Mouse (Mus musculus): Measurements from ENCODE around the gene Mmp10. TPM values are rescaled to one million over a fixed set of nuclear protein-coding genes. Genes with fewer than 3 reads are reported as not detected.

Gene Mmp10
- not detected in 2 replicates for polyA plus RNA-seq (2015; fragmentation: Nextera tagmentation; extraction: Ambion mirVana)

- Histone ChIP-seq H3K4me3 (replicated peaks) (no peak within 1 kb of the TSS), H3K36me3 (replicated peaks) (no peaks in the 10 kb centered on the region), H3K27ac (replicated peaks) (no peak within 1 kb of the TSS), H3K4me1 (replicated peaks) (no peaks in the 10 kb centered on the region), H3K9me3 (replicated peaks) (no peaks in the 10 kb centered on the region), H3K9ac (no peak within 1 kb of the TSS), H3K27me3 (no peaks in the 10 kb centered on the region), H3K4me2 (no peak within 1 kb of the TSS)
- 69% methylated on average over 3 of the region's 3 CpGs for WGBS (ENCODE audit: insufficient replicate concordance)
- no peak for ATAC-seq (ENCODE audit: insufficient read depth)
These were observed at the start of gene Mmp10 for GRCm38 (mm10) chr9:7502051-7502450. TSS of gene Mmp10 (plus strand) at chr9:7502352.

- H3K4me1 ChIP-seq (replicated peaks) = no peaks in the 10 kb centered on the region
- H3K36me3 ChIP-seq (replicated peaks) = no peaks in the 10 kb centered on the region
- no peak overlapping the region for H3K27ac ChIP-seq (replicated peaks)
- H3K4me2 ChIP-seq = no peak overlapping the region
- H3K9me3 ChIP-seq (replicated peaks) = no peaks in the 10 kb centered on the region
- no peak overlapping the region for H3K9ac ChIP-seq
- no peak for ATAC-seq (ENCODE audit: insufficient read depth)
- H3K4me3 ChIP-seq (replicated peaks) = no peak overlapping the region
- 56% methylated on average over 2 of the region's 2 CpGs for WGBS (ENCODE audit: insufficient replicate concordance)
- no peaks in the 10 kb centered on the region for H3K27me3 ChIP-seq
These were observed 48.9 kb upstream of the Mmp10 start for GRCm38 (mm10) chr9:7453302-7453701.

GRCm38 (mm10) chr9:7470262-7470661, 31.9 kb upstream of the Mmp10 start:
- no peak overlapping the region for H3K27ac ChIP-seq (replicated peaks)
- no peak overlapping the region for H3K4me3 ChIP-seq (replicated peaks)
- 84% methylated on average over 1 of the region's 1 CpGs for WGBS (ENCODE audit: insufficient replicate concordance)
- no peaks in the 10 kb centered on the region for H3K36me3 ChIP-seq (replicated peaks)
- no peaks in the 10 kb centered on the region for H3K4me1 ChIP-seq (replicated peaks)
- no peak overlapping the region for H3K4me2 ChIP-seq
- no peak overlapping the region for H3K9ac ChIP-seq
- no peak for ATAC-seq (ENCODE audit: insufficient read depth)
- H3K27me3 ChIP-seq = no peaks in the 10 kb centered on the region
- no peaks in the 10 kb centered on the region for H3K9me3 ChIP-seq (replicated peaks)

GRCm38 (mm10) chr9:7483684-7484394, 18.3 kb upstream of the Mmp10 start:
- H3K4me1 ChIP-seq (replicated peaks) = no peaks in the 10 kb centered on the region
- WGBS (ENCODE audit: insufficient replicate concordance) = 44% methylated on average over 5 of the region's 5 CpGs
- no peak for ATAC-seq (ENCODE audit: insufficient read depth)
- H3K4me2 ChIP-seq = no peak overlapping the region
- H3K27me3 ChIP-seq = no peaks in the 10 kb centered on the region
- no peaks in the 10 kb centered on the region for H3K36me3 ChIP-seq (replicated peaks)
- no peak overlapping the region for H3K9ac ChIP-seq
- no peaks in the 10 kb centered on the region for H3K9me3 ChIP-seq (replicated peaks)
- H3K27ac ChIP-seq (replicated peaks) = no peak overlapping the region
- no peak overlapping the region for H3K4me3 ChIP-seq (replicated peaks)

GRCm38 (mm10) chr9:7501138-7501537, 1.0 kb upstream of the Mmp10 start:
- no peak for ATAC-seq (ENCODE audit: insufficient read depth)
- no peak overlapping the region for H3K4me3 ChIP-seq (replicated peaks)

GRCm38 (mm10) chr9:7507321-7507876, 5.2 kb downstream of the Mmp10 start:
- Histone ChIP-seq H3K9me3 (replicated peaks) (no peaks in the 10 kb centered on the region), H3K9ac (no peak overlapping the region), H3K4me2 (no peak overlapping the region), H3K27ac (replicated peaks) (no peak overlapping the region), H3K4me1 (replicated peaks) (no peaks in the 10 kb centered on the region), H3K36me3 (replicated peaks) (no peaks in the 10 kb centered on the region), H3K27me3 (no peaks in the 10 kb centered on the region), H3K4me3 (replicated peaks) (no peak overlapping the region)
- 42% methylated on average over 7 of the region's 7 CpGs for WGBS (ENCODE audit: insufficient replicate concordance)
- ATAC-seq (ENCODE audit: insufficient read depth) = no peak

More at GRCm38 (mm10) chr9:7501138-7501537, 1.0 kb upstream of the Mmp10 start:
- H3K4me1 ChIP-seq (replicated peaks) = no peaks in the 10 kb centered on the region
- 50% methylated on average over 3 of the region's 3 CpGs for WGBS (ENCODE audit: insufficient replicate concordance)
- no peaks in the 10 kb centered on the region for H3K36me3 ChIP-seq (replicated peaks)
- no peak overlapping the region for H3K4me2 ChIP-seq
- H3K9ac ChIP-seq = no peak overlapping the region
- no peak overlapping the region for H3K27ac ChIP-seq (replicated peaks)
- no peaks in the 10 kb centered on the region for H3K27me3 ChIP-seq
- no peaks in the 10 kb centered on the region for H3K9me3 ChIP-seq (replicated peaks)

GRCm38 (mm10) chr9:7509619-7510233, 7.6 kb downstream of the Mmp10 start:
- Histone ChIP-seq H3K4me2 (no peak overlapping the region), H3K27ac (replicated peaks) (no peak overlapping the region), H3K9ac (no peak overlapping the region), H3K36me3 (replicated peaks) (no peaks in the 10 kb centered on the region), H3K27me3 (no peaks in the 10 kb centered on the region), H3K4me3 (replicated peaks) (no peak overlapping the region), H3K4me1 (replicated peaks) (no peaks in the 10 kb centered on the region), H3K9me3 (replicated peaks) (no peaks in the 10 kb centered on the region)
- 70% methylated on average over 10 of the region's 10 CpGs for WGBS (ENCODE audit: insufficient replicate concordance)
- no peak for ATAC-seq (ENCODE audit: insufficient read depth)

- H3K9ac ChIP-seq = no peak overlapping the region
- no peaks in the 10 kb centered on the region for H3K36me3 ChIP-seq (replicated peaks)
- no peak overlapping the region for H3K4me3 ChIP-seq (replicated peaks)
- no peak overlapping the region for H3K27ac ChIP-seq (replicated peaks)
- no peak overlapping the region for H3K4me2 ChIP-seq
- H3K9me3 ChIP-seq (replicated peaks) = no peaks in the 10 kb centered on the region
- ATAC-seq (ENCODE audit: insufficient read depth) = no peak
- 58% methylated on average over 4 of the region's 4 CpGs for WGBS (ENCODE audit: insufficient replicate concordance)
- H3K4me1 ChIP-seq (replicated peaks) = no peaks in the 10 kb centered on the region
- H3K27me3 ChIP-seq = no peaks in the 10 kb centered on the region
These were observed 15.9 kb downstream of the Mmp10 start for GRCm38 (mm10) chr9:7517944-7518571.

- no peak overlapping the region for H3K4me2 ChIP-seq
- H3K4me3 ChIP-seq (replicated peaks) = no peak overlapping the region
- H3K36me3 ChIP-seq (replicated peaks) = no peaks in the 10 kb centered on the region
- H3K9ac ChIP-seq = no peak overlapping the region
- H3K4me1 ChIP-seq (replicated peaks) = no peaks in the 10 kb centered on the region
- WGBS (ENCODE audit: insufficient replicate concordance) = 49% methylated on average over 4 of the region's 4 CpGs
- ATAC-seq (ENCODE audit: insufficient read depth) = no peak
- H3K9me3 ChIP-seq (replicated peaks) = no peaks in the 10 kb centered on the region
- H3K27me3 ChIP-seq = no peaks in the 10 kb centered on the region
- H3K27ac ChIP-seq (replicated peaks) = no peak overlapping the region
These were observed 24.2 kb downstream of the Mmp10 start for GRCm38 (mm10) chr9:7526255-7526940.

GRCm38 (mm10) chr9:7542763-7543162, 40.6 kb downstream of the Mmp10 start:
- H3K9ac ChIP-seq = no peak overlapping the region
- H3K27me3 ChIP-seq = no peaks in the 10 kb centered on the region
- no peaks in the 10 kb centered on the region for H3K4me1 ChIP-seq (replicated peaks)
- H3K4me2 ChIP-seq = no peak overlapping the region
- H3K27ac ChIP-seq (replicated peaks) = no peak overlapping the region
- ATAC-seq (ENCODE audit: insufficient read depth) = no peak
- no peak overlapping the region for H3K4me3 ChIP-seq (replicated peaks)
- no peaks in the 10 kb centered on the region for H3K36me3 ChIP-seq (replicated peaks)
- H3K9me3 ChIP-seq (replicated peaks) = no peaks in the 10 kb centered on the region

- ATAC-seq (ENCODE audit: insufficient read depth) = no peak
- no peak overlapping the region for H3K27ac ChIP-seq (replicated peaks)
These were observed 42.8 kb downstream of the Mmp10 start for GRCm38 (mm10) chr9:7544923-7545457.

More at GRCm38 (mm10) chr9:7544923-7545457, 42.8 kb downstream of the Mmp10 start:
- H3K4me2 ChIP-seq = no peak overlapping the region
- H3K9me3 ChIP-seq (replicated peaks) = no peaks in the 10 kb centered on the region
- no peaks in the 10 kb centered on the region for H3K4me1 ChIP-seq (replicated peaks)
- no peak overlapping the region for H3K4me3 ChIP-seq (replicated peaks)
- no peaks in the 10 kb centered on the region for H3K36me3 ChIP-seq (replicated peaks)
- 37% methylated on average over 1 of the region's 1 CpGs for WGBS (ENCODE audit: insufficient replicate concordance)
- H3K27me3 ChIP-seq = no peaks in the 10 kb centered on the region
- no peak overlapping the region for H3K9ac ChIP-seq

Data from liver, embryonic 15.5 days (tissue).